Mouse (Mus musculus) 3T3-L1 (cell line): ENCODE data around the gene Akap6.

Source experiments
- DNase-seq: peaks from one replicate; pipeline ENCODE4 v3.0.0-alpha.2; 2015; ENCODE audit warnings: low read depth, low spot score

The Akap6 gene

DNA sequence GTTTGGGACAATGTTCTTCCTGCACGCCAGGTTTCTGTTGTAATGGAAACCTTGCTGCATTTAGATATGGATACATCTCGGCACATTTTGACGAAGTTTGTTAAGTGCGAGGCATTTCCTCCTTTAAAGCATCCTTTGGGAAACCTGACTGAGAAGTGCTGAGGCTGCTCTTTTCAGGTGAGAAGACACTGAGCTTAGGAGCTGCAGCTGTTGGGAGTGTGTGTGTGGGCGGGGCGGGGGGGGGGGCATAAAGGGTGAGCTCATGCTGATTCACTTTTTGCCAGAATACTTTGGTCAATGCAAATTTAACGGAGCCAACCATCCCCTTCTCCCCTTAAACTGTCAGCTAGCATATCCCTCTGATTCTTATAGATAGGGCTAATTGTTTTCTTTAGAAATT, 81.9 kb downstream of the Akap6 start:
- peak; percentile 56 for DNase-seq

DNA sequence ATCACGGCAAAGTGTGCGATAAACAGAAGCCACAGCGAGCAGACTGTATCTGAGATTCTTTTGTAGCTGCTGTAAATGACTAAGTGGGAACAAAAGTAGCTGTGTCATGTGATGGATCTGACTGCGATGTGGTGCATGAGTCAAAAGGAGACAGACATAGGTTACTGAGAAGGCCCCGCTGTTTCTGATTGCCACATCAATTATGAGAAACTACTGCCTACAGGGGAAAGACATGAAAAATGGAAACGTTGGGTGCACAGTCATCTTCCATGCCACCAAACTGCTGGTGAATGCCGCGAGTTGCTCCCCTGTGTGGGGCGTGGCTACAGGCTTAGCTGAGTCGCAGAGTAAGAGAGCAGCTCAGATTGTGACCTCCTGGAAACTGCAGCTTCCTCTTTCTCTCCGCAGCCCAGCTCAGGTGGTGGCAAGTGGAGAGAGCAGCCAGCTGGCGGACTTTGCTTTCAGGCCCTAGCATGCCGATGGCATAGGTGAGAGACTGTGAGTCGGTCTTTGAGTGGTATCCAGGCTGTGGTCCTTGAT, 83.8 kb downstream of the Akap6 start:
- peak; percentile 94 for DNase-seq

DNA sequence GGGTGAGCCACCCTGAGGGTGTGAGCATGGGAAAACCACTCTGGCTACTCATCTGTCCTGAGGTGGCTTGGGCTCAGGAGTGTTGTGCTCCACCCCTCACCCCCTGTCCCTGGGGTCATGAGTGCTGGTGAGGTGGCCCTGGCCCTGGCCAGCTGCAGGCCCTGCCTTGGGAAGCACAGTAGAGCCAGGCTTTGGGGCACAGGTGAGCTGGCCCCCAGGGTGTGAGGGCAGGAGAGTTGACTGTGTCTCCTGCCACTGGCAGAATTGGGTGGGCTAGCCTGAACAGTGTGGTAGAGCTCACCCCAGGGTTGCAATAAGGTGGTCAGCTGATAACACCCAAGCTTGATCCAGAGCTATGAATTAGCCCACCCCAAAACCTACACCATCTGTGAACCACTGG, 86.0 kb downstream of the Akap6 start:
- DNase-seq, result no peak

DNA sequence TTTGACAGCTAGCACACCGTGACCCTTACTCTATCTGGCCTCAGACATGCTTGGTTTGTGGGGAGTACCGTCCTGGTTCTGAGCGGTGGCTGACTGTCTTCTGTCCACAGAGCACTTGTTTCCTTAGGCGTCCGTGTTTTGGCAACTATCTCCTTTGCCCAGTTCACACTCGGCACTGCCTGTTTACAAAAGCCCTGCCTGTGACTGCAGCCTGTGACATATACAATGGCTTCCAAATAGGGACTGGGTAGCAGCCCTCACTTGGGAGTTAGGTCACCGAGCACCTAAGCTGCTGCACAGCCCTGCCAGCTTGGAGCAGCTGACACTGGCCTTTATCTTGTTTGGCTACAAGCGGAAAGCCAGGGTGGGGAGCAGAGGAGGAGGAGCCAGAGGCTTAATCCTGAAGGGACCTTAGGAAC, 91.2 kb downstream of the Akap6 start:
- DNase-seq, result no peak

DNA sequence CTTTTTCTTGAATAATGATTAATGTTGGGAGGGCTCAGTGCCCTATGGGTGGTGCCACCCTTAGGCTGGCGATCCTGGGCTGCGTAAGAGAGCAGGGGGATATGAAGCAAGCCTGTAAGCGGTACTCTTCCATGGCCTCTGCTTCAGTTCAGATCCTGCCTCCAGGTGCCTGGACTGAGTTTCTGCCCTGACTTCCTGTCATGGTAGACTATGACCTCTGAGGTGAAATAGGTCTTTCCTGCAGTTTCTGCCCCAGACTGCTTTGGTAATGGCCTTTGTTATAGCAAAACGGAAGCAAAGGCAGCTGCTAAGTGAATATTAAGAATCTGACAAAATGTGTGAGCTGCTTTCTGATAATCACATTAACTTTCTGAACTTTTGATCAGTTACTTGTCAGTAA, 94.9 kb downstream of the Akap6 start:
- no peak for DNase-seq

DNA sequence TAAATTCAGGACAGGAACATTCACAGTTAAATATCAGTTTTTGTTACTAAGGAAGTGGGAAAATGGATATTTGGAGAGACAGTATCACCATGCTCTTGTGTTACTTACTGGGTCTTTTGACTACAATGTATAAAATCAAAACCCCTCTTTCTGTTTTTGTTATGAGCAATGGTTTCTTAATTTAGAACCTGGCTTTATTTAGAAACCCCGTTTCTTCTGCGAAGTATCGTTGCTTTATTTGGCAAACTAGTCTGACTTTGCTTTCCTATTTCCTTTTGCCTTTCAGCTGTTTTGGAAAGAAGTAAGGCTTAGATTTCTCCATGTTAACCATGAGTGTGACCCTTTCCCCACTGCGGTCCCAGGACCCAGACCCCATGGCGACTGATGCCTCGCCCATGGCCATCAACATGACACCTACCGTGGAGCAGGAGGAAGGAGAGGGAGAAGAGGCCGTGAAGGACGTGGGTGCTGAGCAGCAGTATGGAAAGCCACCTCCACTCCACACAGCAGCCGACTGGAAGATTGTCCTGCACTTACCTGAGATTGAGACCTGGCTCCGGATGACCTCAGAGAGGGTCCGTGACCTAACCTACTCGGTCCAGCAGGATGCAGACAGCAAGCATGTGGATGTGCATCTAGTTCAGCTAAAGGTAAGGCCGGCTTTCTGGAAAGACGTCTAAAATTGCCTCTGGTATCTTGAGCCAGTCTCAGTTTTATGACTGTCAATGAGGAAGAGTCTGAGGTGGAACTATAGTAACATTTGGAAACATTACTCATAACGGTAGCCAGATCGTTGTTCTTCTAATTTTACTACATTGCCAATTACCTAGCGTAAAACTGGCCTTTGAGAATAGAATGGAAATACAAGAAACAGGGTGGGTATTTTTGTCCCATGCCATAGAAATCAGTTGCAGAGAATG, 96.6 kb downstream of the Akap6 start:
- no peak for DNase-seq

DNA sequence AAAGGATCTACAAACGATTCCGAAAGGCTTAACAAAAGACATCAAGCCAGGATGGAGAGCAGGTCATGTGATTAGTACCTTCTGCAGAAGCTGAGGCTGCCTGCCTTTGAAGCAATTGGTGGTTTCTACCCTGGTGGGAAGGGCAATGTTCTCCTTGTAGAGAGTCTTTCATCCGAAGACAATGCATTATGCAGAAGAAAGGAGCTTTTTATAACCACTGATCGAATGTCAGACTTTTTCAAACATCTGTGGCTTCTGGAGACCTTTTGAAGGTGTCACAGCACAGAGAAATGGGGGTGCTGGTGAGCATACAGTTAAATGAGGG, 97.2 kb downstream of the Akap6 start:
- no peak for DNase-seq

DNA sequence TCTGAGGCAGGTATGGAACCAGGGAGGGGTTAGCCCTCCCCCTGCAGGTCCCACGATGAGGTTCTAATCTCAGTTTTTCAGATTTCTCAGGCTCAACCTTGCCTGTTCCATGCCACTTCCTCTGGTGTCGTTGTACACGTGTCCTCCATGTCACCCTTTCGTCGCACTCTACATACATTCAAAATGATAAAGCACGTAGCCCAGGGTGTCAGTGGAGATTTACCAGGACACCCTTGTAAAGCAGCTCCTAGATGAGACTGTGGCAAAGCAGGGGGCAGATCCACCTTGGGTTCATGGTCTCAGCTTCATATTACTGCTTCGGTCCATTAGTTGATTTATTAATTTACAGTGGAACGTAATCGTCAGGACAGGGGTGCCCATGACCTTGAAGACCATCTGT, 100.5 kb downstream of the Akap6 start:
- no peak for DNase-seq

DNA sequence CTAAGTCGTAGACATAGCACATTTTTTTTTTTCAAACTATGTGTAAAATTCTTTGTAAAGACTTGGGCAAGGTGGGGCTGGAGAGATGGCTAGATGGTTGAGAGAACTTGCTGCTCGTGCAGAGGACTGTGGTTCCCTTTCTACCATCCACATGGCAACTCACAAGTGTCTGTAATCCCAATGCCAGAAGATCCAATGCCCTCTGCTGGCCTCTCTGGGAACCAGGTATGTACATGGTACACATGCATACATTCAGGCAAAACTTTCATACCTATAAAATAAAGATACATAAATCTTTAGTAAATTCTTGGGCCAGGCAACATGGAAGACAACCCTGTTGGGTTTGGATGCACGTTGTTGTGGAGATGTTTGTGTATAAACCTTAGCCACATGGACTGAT, 107.1 kb downstream of the Akap6 start:
- DNase-seq, result peak; percentile 21

DNA sequence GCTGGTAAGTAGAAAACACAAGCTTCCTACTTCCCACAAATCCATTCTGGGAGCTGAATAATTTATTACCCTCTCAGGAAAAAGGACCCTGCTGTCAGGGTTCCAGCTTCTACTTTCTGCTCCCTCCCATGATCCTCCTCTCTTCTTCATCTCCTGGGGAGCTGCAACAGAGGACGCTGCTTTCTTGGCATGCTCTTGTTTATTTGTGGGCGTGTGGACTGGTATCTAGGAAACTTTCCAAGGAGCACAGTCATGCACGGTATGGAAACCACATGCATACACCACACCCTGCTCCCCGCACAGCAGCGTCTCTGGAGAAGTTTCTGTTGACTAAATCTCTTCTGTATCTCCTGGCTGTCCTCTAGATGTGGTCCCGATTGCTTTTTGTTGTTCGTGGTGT, 119.4 kb downstream of the Akap6 start:
- DNase-seq, result peak; percentile 97

DNA sequence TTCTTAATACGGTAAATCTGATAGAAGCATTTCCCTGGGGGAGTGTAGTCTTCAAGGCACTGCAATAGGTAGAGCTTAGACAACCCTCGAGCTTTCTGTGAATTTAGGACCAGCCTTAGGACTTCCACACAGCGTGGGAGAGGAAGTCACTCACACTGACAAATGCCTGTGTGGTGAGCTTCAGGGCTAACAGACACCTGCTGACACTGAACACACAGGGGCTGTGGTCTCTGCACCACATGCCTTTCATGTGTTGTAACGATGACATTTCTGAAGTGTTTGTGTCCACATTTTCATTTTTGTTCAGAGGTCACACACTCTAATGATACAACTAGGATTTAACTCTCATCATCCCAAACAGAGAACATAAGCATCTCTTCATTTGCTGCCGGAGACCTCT, 125.6 kb downstream of the Akap6 start:
- no peak for DNase-seq

DNA sequence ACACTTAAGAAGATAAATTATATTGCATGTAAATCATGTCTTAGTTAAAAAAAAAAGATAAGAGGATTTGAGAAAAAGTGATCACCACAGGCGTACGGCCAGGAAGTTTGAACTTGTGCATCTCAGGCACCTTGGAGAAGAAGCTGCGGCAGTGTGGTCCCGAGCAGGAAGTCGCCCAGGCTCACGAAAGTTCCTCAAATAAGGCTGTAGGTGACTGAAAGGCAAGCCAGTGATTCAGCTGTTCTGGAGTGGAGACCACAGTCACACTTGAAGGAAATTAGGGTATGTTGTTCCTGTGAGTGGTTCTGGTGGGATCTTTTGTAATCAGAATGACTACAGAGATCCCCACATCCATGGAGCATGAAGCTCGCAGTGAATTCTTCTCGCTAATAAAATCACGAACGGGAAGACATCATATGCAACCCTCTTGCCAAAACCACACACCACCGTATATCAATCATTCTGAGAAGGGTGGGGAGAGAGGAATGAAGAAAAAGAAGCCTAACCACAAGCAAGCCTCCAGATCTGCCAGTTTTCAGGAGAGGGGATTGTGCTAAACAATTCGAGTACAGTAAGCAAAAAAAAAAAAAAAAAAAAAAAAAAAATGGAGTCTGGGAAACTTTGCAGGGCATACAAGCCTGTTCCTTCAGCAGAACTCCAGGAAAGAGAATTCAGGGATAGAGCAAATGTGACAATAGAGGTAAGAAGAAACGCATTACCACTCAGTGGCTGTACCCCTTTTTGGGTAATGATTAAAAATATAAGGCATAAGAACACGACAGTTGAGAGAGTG, 130.0 kb downstream of the Akap6 start:
- DNase-seq, result peak; percentile 94

DNA sequence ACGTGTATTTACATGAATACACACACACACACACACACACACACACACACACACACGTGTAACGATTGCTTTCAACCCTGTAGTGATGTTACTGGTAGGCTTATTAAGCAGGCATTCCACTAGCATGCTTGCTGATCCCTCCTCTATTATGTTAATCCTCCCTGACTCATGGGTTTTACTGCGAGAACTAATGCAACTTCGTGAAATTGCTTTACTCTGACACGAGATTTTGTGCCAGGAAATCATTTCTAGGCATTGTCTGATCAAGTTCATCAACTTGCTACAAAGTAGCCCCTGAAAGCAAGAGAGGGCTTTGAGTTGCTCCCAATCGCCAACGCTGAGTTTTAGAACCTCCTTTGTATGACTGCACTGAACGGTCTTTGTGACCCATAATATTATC, 132.6 kb downstream of the Akap6 start:
- peak; percentile 54 for DNase-seq

DNA sequence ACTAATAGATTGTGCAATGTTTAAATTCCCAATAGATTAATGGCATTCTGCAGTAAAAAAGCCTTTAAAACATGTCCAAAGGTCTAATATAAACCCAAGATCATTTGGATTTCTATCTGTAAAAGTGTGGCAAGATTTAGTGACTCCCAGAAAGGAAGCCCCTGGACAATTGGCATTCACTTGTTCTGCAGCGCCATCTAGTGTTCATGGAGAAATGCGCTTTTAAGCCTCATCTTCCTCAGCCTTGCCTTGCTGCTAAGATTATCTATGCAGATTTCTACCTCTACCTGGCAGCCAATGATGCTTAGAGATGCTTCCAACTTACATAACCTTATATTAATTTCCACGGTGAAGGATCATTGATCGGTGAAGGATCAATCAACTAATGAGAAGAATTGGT, 133.0 kb downstream of the Akap6 start:
- peak; percentile 94 for DNase-seq

DNA sequence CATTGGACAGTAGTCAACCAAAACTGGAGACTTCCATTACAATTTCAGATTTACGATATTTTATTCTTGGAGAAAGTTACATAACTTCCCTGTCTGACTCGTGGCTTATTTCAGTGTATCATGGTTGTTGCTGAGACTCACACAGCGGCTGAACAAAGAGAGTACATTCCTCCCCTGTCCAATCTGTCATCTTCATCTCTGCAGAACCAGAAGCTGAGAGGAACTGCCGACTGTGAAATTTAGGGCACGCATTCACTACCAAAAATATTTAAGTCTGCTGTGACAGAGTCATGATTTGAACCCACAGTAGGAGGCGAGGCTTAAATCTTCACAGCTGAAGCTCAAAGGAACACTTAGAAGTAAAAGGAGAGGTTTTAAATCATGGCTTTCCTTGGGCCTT, 134.0 kb downstream of the Akap6 start:
- peak; percentile 43 for DNase-seq

DNA sequence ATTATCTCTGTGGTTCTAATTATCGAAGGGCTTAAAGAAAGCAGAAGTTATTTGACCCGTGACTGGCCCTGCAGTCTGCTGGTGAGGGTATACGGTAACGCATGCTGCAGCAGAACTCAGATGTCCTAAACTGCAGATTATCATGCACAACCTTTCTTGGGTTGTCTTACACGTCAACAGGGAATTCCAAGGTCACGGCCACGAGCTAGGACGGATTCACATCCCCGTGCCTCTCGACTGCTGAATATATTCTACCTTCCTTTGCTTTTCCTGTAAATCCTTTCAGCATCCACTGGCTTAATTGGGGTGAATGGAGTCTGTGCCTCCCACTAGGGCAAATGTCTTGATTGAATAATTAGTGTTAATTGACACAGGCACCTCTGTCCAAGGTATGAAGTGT, 134.9 kb downstream of the Akap6 start:
- DNase-seq, result no peak

DNA sequence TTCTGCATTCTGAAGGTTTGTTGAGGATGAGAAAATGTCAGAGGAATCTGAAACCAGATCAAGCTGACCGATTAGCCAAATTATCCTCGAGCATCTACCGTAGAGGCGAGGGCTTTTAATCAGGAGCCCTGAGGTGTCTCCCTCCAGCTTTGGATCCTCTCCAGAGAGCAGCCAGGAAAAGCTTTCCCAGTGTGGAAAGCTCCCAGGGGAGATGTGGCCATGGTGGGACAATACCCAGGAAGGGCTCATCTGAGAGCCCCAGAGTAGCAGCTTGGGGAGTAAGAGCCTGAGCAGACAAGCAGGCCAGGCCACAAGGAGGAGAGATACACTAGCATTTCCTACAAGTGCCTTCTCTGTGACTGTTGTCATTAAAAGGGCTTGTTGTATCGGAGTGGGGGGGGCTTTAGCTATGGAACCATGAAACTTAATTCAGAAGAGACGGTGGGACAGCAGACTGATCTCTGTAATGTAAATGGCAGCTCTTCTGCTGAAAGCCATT, 135.6 kb downstream of the Akap6 start:
- no peak for DNase-seq

DNA sequence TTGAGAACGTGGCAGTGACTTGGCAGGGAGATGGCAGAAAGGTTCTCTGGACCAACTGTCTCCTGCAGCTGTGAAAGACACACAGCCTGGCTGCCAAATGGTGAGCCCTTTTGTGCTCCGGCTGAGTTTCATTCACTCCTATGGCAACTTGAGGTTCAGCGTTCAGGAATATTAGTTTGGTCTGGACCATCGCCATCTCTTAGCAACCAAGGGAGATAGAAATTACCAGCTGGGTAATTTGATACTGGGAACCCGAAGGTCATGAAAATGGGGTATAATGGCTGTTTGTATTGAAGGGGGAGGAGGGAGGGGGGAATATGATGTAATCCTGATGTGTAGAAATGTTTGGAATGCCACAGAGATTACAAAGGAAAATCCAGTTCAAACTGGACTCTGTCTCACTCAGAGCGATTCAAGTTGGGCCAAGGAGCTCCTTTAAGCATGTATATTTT, 136.1 kb downstream of the Akap6 start:
- DNase-seq, result peak; percentile 92

DNA sequence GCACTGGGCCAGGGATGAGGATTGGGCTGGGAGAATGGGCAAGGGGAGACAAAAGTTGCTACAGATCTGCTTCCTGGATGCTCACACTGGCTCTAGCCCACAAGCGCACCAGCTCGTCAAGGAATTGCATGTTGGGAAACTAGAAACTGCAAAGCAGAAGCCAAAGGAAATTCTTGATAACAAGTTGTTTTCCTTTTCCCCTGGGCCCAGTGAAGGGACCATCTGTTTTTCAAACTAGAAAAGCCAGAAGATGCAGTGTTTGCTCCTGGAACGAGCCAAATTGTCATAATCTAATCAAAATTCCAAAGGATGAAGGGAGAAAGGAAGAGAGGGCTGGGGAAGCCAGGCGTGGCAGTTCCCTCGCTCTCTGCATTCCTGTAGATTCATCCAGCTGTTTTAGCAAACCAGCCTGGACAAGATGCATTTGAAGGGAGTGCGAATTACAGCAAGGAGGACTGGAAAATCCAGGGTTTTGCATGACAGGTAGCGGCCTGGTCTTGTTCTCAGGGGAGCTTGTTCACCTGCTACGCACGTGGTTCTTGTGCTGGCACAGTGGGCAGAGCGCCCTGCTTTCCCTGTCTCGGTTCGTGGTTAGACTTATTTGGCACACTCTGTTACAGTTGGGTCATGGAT, 136.8 kb downstream of the Akap6 start:
- peak; percentile 64 for DNase-seq

DNA sequence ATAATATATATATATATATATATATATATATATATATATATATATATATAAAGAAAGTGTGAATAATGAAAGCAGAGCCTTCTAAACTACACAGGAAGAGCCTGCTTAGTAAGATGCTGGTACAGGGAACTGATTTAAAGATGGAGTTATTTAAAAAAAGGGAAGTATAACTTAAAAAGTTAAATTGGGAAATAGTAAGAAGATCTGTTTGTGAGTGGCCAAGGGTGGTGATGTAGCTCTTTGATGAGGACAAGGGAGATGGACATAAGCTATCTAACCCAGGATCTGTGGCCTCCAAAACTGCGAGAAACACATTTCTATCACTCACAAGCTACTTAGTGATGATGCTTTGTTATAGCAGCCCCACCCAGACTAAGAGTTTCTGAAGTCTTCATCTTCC, 146.8 kb downstream of the Akap6 start:
- no peak for DNase-seq

DNA sequence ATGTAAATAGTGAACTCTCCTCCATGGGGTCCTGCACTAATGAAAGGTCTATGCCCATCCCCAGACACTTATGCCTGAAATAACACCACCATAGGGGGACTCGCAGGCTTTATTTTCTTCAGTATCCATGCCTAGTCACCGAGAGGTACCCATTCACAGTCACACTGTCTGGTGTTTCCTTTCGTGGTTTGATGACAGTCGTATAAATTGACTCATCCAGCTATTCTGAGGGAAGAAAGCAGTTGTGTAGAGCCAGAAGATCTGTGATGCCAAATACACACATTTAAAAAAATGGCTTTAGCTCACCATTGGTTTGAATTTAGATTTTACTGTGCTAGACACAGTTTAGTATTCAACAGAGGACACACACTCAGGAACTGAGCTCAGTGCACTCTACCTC, 147.8 kb downstream of the Akap6 start:
- DNase-seq, result peak; percentile 67
